Mouse (Mus musculus) layer of hippocampus, adult 2 months (tissue): ENCODE measurements at regions not wholly inside any gene's neighbourhood (a gene's known extent, or its start where the extent isn't known, plus 50 kb on each side); places are given as distances from the start of the nearest gene placed in this dataset.

Source experiments
- DNase-seq, 2 experiments: peaks; one replicate each; pipeline ENCODE4 v3.0.0; 2022; ENCODE audit warnings: low spot score in 2 of 2
- H3K27ac ChIP-seq: fragments of 200-600 bp; 2 replicates; pipeline ENCODE4 v1.8.1; 2022
- H3K4me3 ChIP-seq: fragments of 200-600 bp; 2 replicates; pipeline ENCODE4 v1.8.1; 2022; ENCODE audit warnings: mild to moderate bottlenecking
- CTCF ChIP-seq: fragments of 200-600 bp; conservative IDR thresholded peaks from 2 replicates; pipeline ENCODE4 v1.8.1; 2022; ENCODE audit warnings: antibody characterized with exemption, mild to moderate bottlenecking, moderate library complexity

DNA sequence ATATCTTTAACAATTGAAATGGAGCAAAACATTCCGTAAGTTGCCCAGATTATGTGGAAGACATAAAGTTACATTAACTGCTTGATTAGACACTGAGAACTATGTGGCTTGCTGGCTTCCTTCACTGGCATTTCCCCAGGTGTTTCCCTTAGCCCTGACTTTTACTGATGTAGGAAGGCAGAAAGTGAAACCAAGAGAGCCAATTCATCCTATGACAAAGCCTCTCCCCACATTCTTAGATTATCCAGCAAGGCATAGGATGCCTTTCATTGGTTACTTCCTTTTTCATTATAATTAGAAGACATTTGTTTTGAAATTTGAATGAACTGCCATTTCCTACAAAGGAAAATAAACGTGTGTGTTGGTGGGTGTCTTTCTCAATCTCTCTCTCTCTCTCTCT is 72.1 kb downstream of the Cdc42ep3 start:
- no peak for DNase-seq
- no peak overlapping the region for H3K27ac ChIP-seq
- TF ChIP-seq CTCF: no peak
- no peak overlapping the region for H3K4me3 ChIP-seq

DNA sequence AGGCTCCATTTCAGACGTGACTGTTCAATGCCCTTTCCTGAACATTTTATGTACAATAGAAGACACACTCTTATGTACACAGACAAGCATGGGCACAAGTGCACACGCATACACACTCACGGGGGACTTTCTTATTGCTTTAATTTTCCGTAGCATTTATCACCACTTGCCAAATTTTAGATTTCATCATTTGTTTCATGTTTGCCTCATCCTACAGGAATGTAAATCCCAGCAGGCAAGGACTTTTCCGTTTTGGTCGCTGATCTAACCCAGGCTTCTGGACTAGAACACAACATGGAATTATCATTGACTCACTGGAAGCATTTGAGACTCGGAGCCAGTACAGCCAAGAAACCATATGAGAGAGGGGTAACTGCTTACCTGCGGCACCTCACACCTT is 81.3 kb downstream of the Cdc42ep3 start:
- no peak overlapping the region for H3K27ac ChIP-seq
- no peak for TF ChIP-seq CTCF
- no peak for DNase-seq
- no peak overlapping the region for H3K4me3 ChIP-seq

- no peak overlapping the region for H3K4me3 ChIP-seq
- H3K27ac ChIP-seq: no peak overlapping the region
- no peak for DNase-seq
- TF ChIP-seq CTCF: no peak
These were observed 95.2 kb downstream of the Cdc42ep3 start for GRCm38 (mm10) chr17:79259691-79260090.

DNA sequence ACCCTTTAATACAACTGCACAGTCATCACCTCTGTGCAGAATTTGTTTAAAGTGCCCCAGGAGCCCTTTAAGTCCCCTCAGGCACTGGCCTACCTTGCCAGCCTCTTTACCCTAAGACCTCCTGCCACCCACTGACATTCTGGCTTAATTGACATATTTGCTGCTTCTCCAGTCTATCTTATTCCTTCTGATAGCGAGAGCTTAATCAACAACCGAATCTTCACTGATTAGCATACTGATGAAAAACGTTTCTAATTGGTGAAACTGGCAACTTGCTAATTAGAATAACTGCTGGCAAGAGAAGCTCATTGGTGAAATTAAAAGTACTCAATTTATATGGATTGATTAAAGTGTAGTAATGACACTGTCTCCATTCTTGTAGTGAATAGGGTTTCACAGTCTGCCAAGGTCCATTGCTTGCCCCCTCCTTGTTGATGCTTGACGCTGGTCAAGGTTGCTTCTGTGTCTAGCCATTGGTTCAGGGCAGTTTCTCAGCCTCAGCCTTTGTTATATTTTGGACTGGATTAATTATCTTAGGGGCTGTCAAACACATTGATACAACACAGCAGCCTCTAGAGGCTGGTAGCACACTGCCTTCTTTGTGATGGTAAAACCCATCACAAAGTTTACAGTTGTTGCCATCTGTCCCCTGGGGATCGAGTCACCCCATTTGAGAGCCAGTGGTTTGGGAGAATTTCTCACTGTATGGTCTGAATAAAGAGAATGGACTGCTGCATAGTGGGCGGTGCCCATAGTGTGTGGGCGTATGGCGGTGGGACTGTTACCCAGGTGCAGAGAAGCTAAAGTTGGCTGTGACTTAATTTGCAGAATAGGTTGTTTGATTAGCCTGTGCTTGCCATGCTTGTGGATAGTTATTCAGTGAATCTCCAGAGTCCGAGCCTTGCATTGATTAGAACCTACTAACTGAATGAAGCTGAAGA is 107.7 kb downstream of the Cdc42ep3 start:
- no peak for TF ChIP-seq CTCF
- DNase-seq: no peak
- H3K27ac ChIP-seq: no peak overlapping the region
- H3K4me3 ChIP-seq: no peak overlapping the region

- no peak for DNase-seq
- TF ChIP-seq CTCF: no peak
- H3K4me3 ChIP-seq: no peak overlapping the region
- no peak overlapping the region for H3K27ac ChIP-seq
These were observed 110.8 kb downstream of the Cdc42ep3 start for GRCm38 (mm10) chr17:79244121-79244520.

DNA sequence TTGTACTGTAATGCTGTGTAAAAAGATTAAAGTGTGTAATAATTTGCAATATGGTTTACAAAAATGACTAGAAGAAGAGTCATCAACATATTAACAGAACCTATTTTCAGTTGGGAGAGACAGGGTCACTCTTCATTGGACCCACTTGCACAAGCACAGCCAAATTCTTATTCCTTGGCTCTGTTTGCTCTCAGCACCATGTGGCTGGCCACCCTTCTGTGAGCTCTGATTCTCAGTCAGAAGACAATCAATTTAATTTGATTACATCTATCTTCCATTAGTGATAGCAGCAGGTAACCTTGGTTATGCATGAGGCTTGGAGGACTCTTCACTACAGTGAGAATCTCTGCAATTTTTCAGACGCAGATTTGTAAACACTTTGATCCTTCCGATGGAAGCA is 111.5 kb downstream of the Cdc42ep3 start:
- DNase-seq: no peak
- TF ChIP-seq CTCF: no peak
- Histone ChIP-seq H3K27ac (no peak overlapping the region), H3K4me3 (no peak overlapping the region)

DNA sequence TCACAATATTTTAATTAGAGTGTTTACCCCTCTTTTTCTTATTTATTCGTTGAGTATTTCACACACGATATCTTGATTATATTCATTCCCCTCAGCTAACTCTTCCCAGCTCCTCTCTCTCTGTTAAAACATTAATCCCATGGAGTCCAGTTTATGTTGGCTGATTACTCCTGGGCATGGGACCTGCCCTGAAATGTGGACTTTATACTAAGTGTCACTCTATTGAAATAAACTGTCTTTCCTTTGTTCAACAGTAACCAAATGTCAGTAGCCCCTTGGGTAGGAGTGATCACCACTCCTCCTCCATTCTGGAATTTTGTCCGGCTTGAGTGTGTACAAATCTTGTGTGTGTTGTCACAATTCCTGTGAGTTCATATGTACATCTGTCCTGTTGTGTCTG is 113.4 kb downstream of the Cdc42ep3 start:
- DNase-seq: no peak
- Histone ChIP-seq H3K4me3 (no peak overlapping the region), H3K27ac (no peak overlapping the region)
- TF ChIP-seq CTCF: no peak

- DNase-seq: no peak
- no peak overlapping the region for H3K27ac ChIP-seq
- no peak overlapping the region for H3K4me3 ChIP-seq
- TF ChIP-seq CTCF: no peak
These were observed 118.6 kb downstream of the Cdc42ep3 start for GRCm38 (mm10) chr17:79236244-79236781.

GRCm38 (mm10) chr17:79230653-79231489 is 124.0 kb downstream of the Cdc42ep3 start:
- no peak for TF ChIP-seq CTCF
- peak; percentile 34 to 70 for DNase-seq
- Histone ChIP-seq H3K4me3 (peak overlapping the region; percentile 50), H3K27ac (peak overlapping the region; percentile 64)

DNA sequence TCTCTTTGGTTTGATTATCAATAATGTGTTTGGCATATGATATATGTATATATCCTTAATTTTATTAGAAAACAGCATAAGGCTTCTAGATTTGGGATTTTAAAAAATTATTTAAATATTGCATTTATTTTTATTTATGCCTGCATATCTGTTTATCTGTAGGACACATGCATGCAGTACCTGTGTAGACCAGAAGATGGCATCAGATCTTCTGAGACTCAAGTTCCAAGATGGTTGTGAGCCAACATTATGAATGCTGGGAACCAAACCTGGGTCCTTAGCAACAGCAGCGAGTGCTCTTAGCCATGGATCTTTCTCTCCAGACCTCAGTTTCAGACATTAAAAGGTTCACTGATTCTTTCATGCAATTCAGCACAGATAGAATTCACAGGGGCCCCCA is 148.3 kb downstream of the Cdc42ep3 start:
- Histone ChIP-seq H3K27ac (no peak overlapping the region), H3K4me3 (no peak overlapping the region)
- peak; percentile 58 for TF ChIP-seq CTCF
- no peak for DNase-seq

GRCm38 (mm10) chr17:79206111-79206510 is 148.8 kb downstream of the Cdc42ep3 start:
- no peak for TF ChIP-seq CTCF
- no peak overlapping the region for H3K27ac ChIP-seq
- no peak for DNase-seq
- no peak overlapping the region for H3K4me3 ChIP-seq

DNA sequence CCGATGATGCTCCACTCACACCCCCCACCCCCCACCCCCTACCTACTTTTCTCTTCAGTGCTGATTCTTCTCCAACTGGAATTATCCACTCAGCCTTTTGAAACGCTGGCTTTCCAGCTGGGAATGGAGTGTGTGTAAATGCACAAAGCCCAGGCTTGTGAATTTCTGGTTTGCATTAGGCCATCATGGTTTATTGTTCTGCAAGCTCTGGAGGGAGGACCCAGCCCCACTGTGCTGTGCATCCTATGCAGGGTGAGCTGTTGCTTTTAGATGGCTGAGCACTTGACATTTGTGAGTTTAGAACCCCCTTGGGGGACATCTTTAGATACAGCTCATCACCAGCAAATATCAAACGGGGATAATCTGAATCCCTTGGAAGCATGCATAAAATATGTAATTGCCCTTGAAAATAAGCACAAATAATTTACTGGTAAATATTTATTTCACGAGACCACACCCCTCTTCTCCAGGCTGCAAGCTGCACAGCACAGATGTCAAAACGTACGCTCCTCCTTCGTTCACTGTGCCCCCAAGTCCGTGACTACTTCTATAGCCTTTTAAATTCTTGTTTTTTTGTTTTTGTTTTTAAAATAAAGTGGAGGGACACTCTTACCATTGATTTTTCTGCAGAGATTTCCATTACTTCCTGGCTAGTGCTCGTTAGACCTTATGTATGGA is 148.2 kb downstream of the Qpct start:
- TF ChIP-seq CTCF: no peak
- DNase-seq: no peak
- Histone ChIP-seq H3K27ac (no peak overlapping the region), H3K4me3 (no peak overlapping the region)
